Mouse (Mus musculus): ENCODE measurements around the gene Unc5a. TPM values are rescaled to one million over a fixed set of nuclear protein-coding genes. Genes with fewer than 3 reads are reported as not detected.

Gene Unc5a
- total RNA-seq, 2 experiments from 2014 or later, result 12.0 to 13.8 TPM

- no peak for DNase-seq (ENCODE audit: low spot score in 2 of 2)
Observed at GRCm38 (mm10) chr13:55002090-55002489, 52.9 kb downstream of the Unc5a start.

GRCm38 (mm10) chr13:55004646-55005045, 55.4 kb downstream of the Unc5a start:
- DNase-seq (ENCODE audit: low spot score in 2 of 2), result no peak

- no peak for DNase-seq (ENCODE audit: low spot score in 2 of 2)
Observed at GRCm38 (mm10) chr13:55005691-55006414, 56.6 kb downstream of the Unc5a start.

GRCm38 (mm10) chr13:55006415-55006742, 57.2 kb downstream of the Unc5a start:
- no peak for DNase-seq (ENCODE audit: low spot score in 2 of 2)

- no peak for DNase-seq (ENCODE audit: low spot score in 2 of 2)
Observed at GRCm38 (mm10) chr13:55008589-55008988, 59.4 kb downstream of the Unc5a start.

GRCm38 (mm10) chr13:55011103-55011502, 61.9 kb downstream of the Unc5a start:
- no peak for DNase-seq (ENCODE audit: low spot score in 2 of 2)

- no peak for DNase-seq (ENCODE audit: low spot score in 2 of 2)
Observed at GRCm38 (mm10) chr13:55011981-55012478, 62.8 kb downstream of the Unc5a start.

- DNase-seq (ENCODE audit: low spot score in 2 of 2), result no peak
Observed at GRCm38 (mm10) chr13:55013702-55014344, 64.6 kb downstream of the Unc5a start.

GRCm38 (mm10) chr13:55014451-55014850, 65.2 kb downstream of the Unc5a start:
- no peak for DNase-seq (ENCODE audit: low spot score in 2 of 2)

- no peak for DNase-seq (ENCODE audit: low spot score in 2 of 2)
Observed at GRCm38 (mm10) chr13:55017154-55017897, 68.1 kb downstream of the Unc5a start.

GRCm38 (mm10) chr13:55017898-55018599, 68.8 kb downstream of the Unc5a start:
- DNase-seq (ENCODE audit: low spot score in 2 of 2), result no peak

GRCm38 (mm10) chr13:55018700-55019099, 69.5 kb downstream of the Unc5a start:
- no peak for DNase-seq (ENCODE audit: low spot score in 2 of 2)

GRCm38 (mm10) chr13:55019181-55019580, 70.0 kb downstream of the Unc5a start:
- DNase-seq (ENCODE audit: low spot score in 2 of 2), result no peak

- no peak for DNase-seq (ENCODE audit: low spot score in 2 of 2)
Observed at GRCm38 (mm10) chr13:55020051-55020450, 70.8 kb downstream of the Unc5a start.

GRCm38 (mm10) chr13:55021194-55021779, 72.1 kb downstream of the Unc5a start, which contains the start of gene Hk3:
Hk3 (minus strand) TSS chr13:55021385.
- DNase-seq (ENCODE audit: low spot score in 2 of 2), result no peak

GRCm38 (mm10) chr13:55022256-55022655, 73.0 kb downstream of the Unc5a start:
- DNase-seq (ENCODE audit: low spot score in 2 of 2), result no peak

- no peak for DNase-seq (ENCODE audit: low spot score in 2 of 2)
Observed at GRCm38 (mm10) chr13:55022715-55023114, 73.5 kb downstream of the Unc5a start.

- DNase-seq (ENCODE audit: low spot score in 2 of 2), result no peak
Observed at GRCm38 (mm10) chr13:55024215-55024614, 75.0 kb downstream of the Unc5a start.

GRCm38 (mm10) chr13:55040016-55040415, 90.8 kb downstream of the Unc5a start:
- DNase-seq (ENCODE audit: low spot score in 2 of 2), result no peak

- DNase-seq (ENCODE audit: low spot score in 2 of 2), result no peak
Observed at GRCm38 (mm10) chr13:55047706-55048105, 98.5 kb downstream of the Unc5a start.
